Mouse (Mus musculus) MEL (cell line): Measurements from ENCODE around the gene Dusp6. TPM values are rescaled to one million over a fixed set of nuclear protein-coding genes. Genes with fewer than 3 reads are reported as not detected.

ENCODE experiments used
- DNase-seq: peaks from one replicate; pipeline ENCODE4 v3.0.0; 2011; ENCODE audit warnings: low read depth, low spot score
- H3K27ac ChIP-seq: 2 replicates; pipeline ENCODE4 v1.5.1; 2012; ENCODE audit warnings: low read depth, mild to moderate bottlenecking, control low read depth, low read length, moderate library complexity; ENCODE audit not compliant: control insufficient read depth
- H3K27me3 ChIP-seq, 2 experiments: fragments of 150-350 bp in 1 of 2; sonication (generic) in 1 of 2; 2 replicates each; pipeline ENCODE4 v1.6.1; 2012; ENCODE audit warnings: low read length in 2 of 2, mild to moderate bottlenecking in 2 of 2, improper control_type of control experiment in 1 of 2, moderate library complexity in 1 of 2; ENCODE audit not compliant: insufficient read depth in 2 of 2, control insufficient read depth in 1 of 2
- H3K36me3 ChIP-seq, 2 experiments: 2 replicates each; pipeline ENCODE4 v1.6.1; 2012 to 2014; ENCODE audit warnings: low read length in 2 of 2, improper control_type of control experiment in 1 of 2, inconsistent platforms in 1 of 2, mild to moderate bottlenecking in 1 of 2; ENCODE audit not compliant: insufficient read depth in 2 of 2, control insufficient read depth in 1 of 2
- H3K4me1 ChIP-seq, 2 experiments: fragments of 150-350 bp in 1 of 2; sonication (generic) in 1 of 2; 2 replicates each; pipeline ENCODE4 v1.6.1; 2012; ENCODE audit warnings: low read length in 2 of 2, improper control_type of control experiment in 1 of 2, mild to moderate bottlenecking in 1 of 2; ENCODE audit not compliant: insufficient read depth in 2 of 2, control insufficient read depth in 1 of 2
- H3K4me3 ChIP-seq, 2 experiments: fragments of 150-350 bp in 1 of 2; sonication (generic) in 1 of 2; 2 replicates each; pipeline ENCODE4 v1.5.1; 2012; ENCODE audit warnings: low read depth in 2 of 2, low read length in 2 of 2, mild to moderate bottlenecking in 2 of 2, moderate library complexity in 2 of 2, control low read depth in 1 of 2, improper control_type of control experiment in 1 of 2; ENCODE audit not compliant: control insufficient read depth in 1 of 2, insufficient read depth in 1 of 2
- H3K79me2 ChIP-seq: 2 replicates; pipeline ENCODE4 v1.6.1; 2012; ENCODE audit warnings: mild to moderate bottlenecking, low read length, moderate library complexity; ENCODE audit not compliant: control insufficient read depth, poor library complexity, insufficient read depth
- H3K9ac ChIP-seq: 2 replicates; pipeline ENCODE4 v1.6.1; 2012; ENCODE audit warnings: low read depth, mild to moderate bottlenecking, control low read depth, low read length, moderate library complexity; ENCODE audit not compliant: control insufficient read depth, poor library complexity, severe bottlenecking
- H3K9me3 ChIP-seq: fragments of 150-350 bp; sonication (generic); replicated peaks from 2 replicates; pipeline ENCODE4 v1.6.1; 2012; ENCODE audit warnings: mild to moderate bottlenecking, low read length, improper control_type of control experiment, moderate library complexity; ENCODE audit not compliant: insufficient read depth
- BHLHE40 ChIP-seq: IDR thresholded peaks from 2 replicates; pipeline ENCODE4 v1.6.1; 2012; ENCODE audit warnings: low read depth, mild to moderate bottlenecking, inconsistent platforms, low read length, improper control_type of control experiment, borderline replicate concordance
- E2F4 ChIP-seq: IDR thresholded peaks from 2 replicates; pipeline ENCODE4 v1.6.1; 2011; ENCODE audit warnings: low read depth, low read length, improper control_type of control experiment, borderline replicate concordance
- ELF1 ChIP-seq: IDR thresholded peaks from 2 replicates; pipeline ENCODE4 v1.6.1; 2014; ENCODE audit warnings: low read depth, mild to moderate bottlenecking, inconsistent platforms, low read length, improper control_type of control experiment, moderate library complexity
- EP300 ChIP-seq, 2 experiments: IDR thresholded peaks; 2 replicates each; pipeline ENCODE4 v1.6.1; 2011; ENCODE audit warnings: improper control_type of control experiment in 2 of 2, low read length in 2 of 2, low read depth in 1 of 2, mild to moderate bottlenecking in 1 of 2
- ETS1 ChIP-seq: IDR thresholded peaks from 2 replicates; pipeline ENCODE4 v1.6.1; 2012; ENCODE audit warnings: low read depth, mild to moderate bottlenecking, inconsistent platforms, low read length, improper control_type of control experiment, moderate library complexity
- GATA1 ChIP-seq: IDR thresholded peaks from 2 replicates; pipeline ENCODE4 v1.6.1; 2011; ENCODE audit warnings: low read depth, low read length, improper control_type of control experiment
- HCFC1 ChIP-seq: IDR thresholded peaks from 2 replicates; pipeline ENCODE4 v1.6.1; 2012; ENCODE audit warnings: low read depth, mild to moderate bottlenecking, inconsistent platforms, low read length, improper control_type of control experiment, moderate library complexity
- JUND ChIP-seq: IDR thresholded peaks from 2 replicates; pipeline ENCODE4 v1.6.1; 2011; ENCODE audit warnings: low read depth, mild to moderate bottlenecking, improper control_type of control experiment, low read length
- KAT2A ChIP-seq: conservative IDR thresholded peaks from 2 replicates; pipeline ENCODE4 v1.6.1; 2012; ENCODE audit warnings: low read depth, low read length, improper control_type of control experiment, inconsistent platforms
- MAFK ChIP-seq: IDR thresholded peaks from 2 replicates; pipeline ENCODE4 v1.6.1; 2011; ENCODE audit warnings: low read depth, mild to moderate bottlenecking, low read length, improper control_type of control experiment, borderline replicate concordance
- MAZ ChIP-seq: IDR thresholded peaks from 2 replicates; pipeline ENCODE4 v1.6.1; 2012; ENCODE audit warnings: low read depth, mild to moderate bottlenecking, inconsistent platforms, low read length, improper control_type of control experiment
- MXI1 ChIP-seq: IDR thresholded peaks from 2 replicates; pipeline ENCODE4 v1.6.1; 2011; ENCODE audit warnings: mild to moderate bottlenecking, low read depth, low read length, improper control_type of control experiment
- MYB ChIP-seq: IDR thresholded peaks from 2 replicates; pipeline ENCODE4 v1.6.1; 2011; ENCODE audit warnings: mild to moderate bottlenecking, low read depth, low read length, improper control_type of control experiment
- NELFE ChIP-seq: IDR thresholded peaks from 2 replicates; pipeline ENCODE4 v1.6.1; 2011; ENCODE audit warnings: low read depth, low read length, improper control_type of control experiment
- NRF1 ChIP-seq: IDR thresholded peaks from 2 replicates; pipeline ENCODE4 v1.6.1; 2014; ENCODE audit warnings: low read depth, mild to moderate bottlenecking, inconsistent platforms, low read length, improper control_type of control experiment, moderate library complexity; ENCODE audit not compliant: poor library complexity, insufficient read depth, severe bottlenecking
- POLR2AphosphoS5 ChIP-seq: IDR thresholded peaks from 2 replicates; pipeline ENCODE4 v1.6.1; 2012; ENCODE audit warnings: low read depth, borderline replicate concordance, mild to moderate bottlenecking, inconsistent platforms, low read length, moderate library complexity, mixed read lengths
- RAD21 ChIP-seq: IDR thresholded peaks from 2 replicates; pipeline ENCODE4 v1.6.1; 2011; ENCODE audit warnings: mild to moderate bottlenecking, low read depth, low read length, improper control_type of control experiment
- RCOR1 ChIP-seq: IDR thresholded peaks from 2 replicates; pipeline ENCODE4 v1.6.1; 2012; ENCODE audit warnings: low read depth, mild to moderate bottlenecking, inconsistent platforms, low read length, improper control_type of control experiment
- SMC3 ChIP-seq: IDR thresholded peaks from 2 replicates; pipeline ENCODE4 v1.6.1; 2011; ENCODE audit warnings: low read depth, low read length, improper control_type of control experiment
- TCF12 ChIP-seq: IDR thresholded peaks from 2 replicates; pipeline ENCODE4 v1.6.1; 2014; ENCODE audit warnings: low read depth, mild to moderate bottlenecking, inconsistent platforms, low read length, improper control_type of control experiment, moderate library complexity
- UBTF ChIP-seq: IDR thresholded peaks from 2 replicates; pipeline ENCODE4 v1.6.1; 2012; ENCODE audit warnings: low read depth, mild to moderate bottlenecking, inconsistent platforms, low read length, improper control_type of control experiment, moderate library complexity, borderline replicate concordance; ENCODE audit not compliant: insufficient read depth
- ZC3H11A ChIP-seq: IDR thresholded peaks from 2 replicates; pipeline ENCODE4 v1.6.1; 2012; ENCODE audit warnings: low read depth, mild to moderate bottlenecking, inconsistent platforms, low read length, improper control_type of control experiment
- ZKSCAN1 ChIP-seq: IDR thresholded peaks from 2 replicates; pipeline ENCODE4 v1.6.1; 2012; ENCODE audit warnings: low read depth, mild to moderate bottlenecking, inconsistent platforms, low read length, improper control_type of control experiment, moderate library complexity
- ZMIZ1 ChIP-seq: IDR thresholded peaks from 2 replicates; pipeline ENCODE4 v1.6.1; 2012; ENCODE audit warnings: low read depth, mild to moderate bottlenecking, inconsistent platforms, low read length, improper control_type of control experiment, moderate library complexity
- polyA plus RNA-seq, 2 experiments: library from polyadenylated mRNA; stranded (reverse) in 1 of 2; unstranded in 1 of 2; fragments of >175 nt in 1 of 2; fragments of >200 nt in 1 of 2; gene quantifications; 2 replicates each; pipeline versions ENCODE4 v1.2.1 to v1.2.4; 2012; ENCODE audit warnings: low replicate concordance in 2 of 2, low read depth in 1 of 2; ENCODE audit not compliant: insufficient read length in 2 of 2, insufficient read depth in 1 of 2, missing spikeins in 1 of 2
- total RNA-seq: library from RNA; depleted of rRNA; stranded (reverse); fragments of 300-350 nt; gene quantifications from 2 replicates; pipeline ENCODE4 v1.2.3, GENCODE M21; 2012

Dusp6 gene
- total and polyA plus RNA-seq, 3 experiments, result 8.2 to 11.9 TPM; not detected in 1

DNA sequence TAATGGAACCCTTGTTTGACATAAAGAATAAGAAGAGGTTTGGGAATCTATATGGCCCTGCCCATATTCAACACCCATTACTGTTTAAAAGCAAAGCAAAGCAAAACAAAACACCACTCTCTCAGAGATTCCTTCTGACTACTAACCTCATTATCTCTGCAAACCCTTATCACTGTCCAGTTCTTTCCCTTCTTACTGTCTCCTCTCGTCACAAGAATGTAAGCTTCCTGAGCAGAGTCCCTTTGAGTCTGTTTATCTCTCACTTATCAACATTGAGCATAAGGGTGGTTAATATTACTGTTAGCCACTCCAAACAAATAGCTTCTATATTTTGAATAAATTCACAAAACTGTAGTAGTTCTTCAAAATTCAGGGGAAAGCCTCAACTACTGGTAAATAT lies 48.9 kb downstream of the Dusp6 start:
- no peak for TF ChIP-seq MXI1
- no peak for TF ChIP-seq POLR2AphosphoS5
- no peak for TF ChIP-seq HCFC1
- TF ChIP-seq GATA1, result peak; percentile 81
- TF ChIP-seq EP300 (IDR thresholded peaks at IDR 0.05; ENCODE audit: low read depth in 1 of 2, low read length in 2 of 2), result peak; percentile 75 to 82
- peak; percentile 35; the same call in 1 of the 2 replicates for TF ChIP-seq ETS1
- peak; percentile 64 for TF ChIP-seq TCF12
- TF ChIP-seq RAD21, result no peak
- peak; percentile 83 for TF ChIP-seq RCOR1
- TF ChIP-seq, all 39 proteins: peak for 5

DNA sequence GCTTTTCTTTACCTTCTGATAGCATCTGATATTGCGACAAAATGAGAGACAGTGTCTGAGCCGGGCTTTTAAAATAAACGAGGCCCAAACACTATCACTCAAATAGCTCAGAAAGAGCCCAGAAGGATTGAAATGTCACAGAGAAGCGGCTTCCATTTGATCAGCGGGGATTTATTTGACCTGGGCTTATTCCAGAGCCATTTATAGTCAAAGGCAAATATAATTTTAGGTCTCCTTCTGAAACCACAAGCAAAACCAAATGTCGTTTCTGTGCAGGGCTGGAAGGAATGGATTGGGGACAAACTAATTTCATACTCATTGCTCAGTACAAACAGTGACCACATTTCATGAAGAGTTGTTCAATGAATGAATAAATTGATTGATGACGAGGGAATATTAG lies 51.3 kb downstream of the Dusp6 start:
- no peak overlapping the region for H3K4me3 ChIP-seq

More for the DNA sequence above, 48.9 kb downstream of the Dusp6 start:
- Histone ChIP-seq H3K79me2 (no peaks in the 10 kb centered on the region), H3K27ac (no peak overlapping the region), H3K4me3 (no peak overlapping the region), H3K9ac (no peak overlapping the region), H3K27me3 (peaks cover 0 to 2% of the 10 kb centered on the region in 2 experiments; a peak in 2 of 4 replicates), H3K36me3 (peaks cover 0 to 6% of the 10 kb centered on the region in 2 experiments; a peak in 2 of 4 replicates), H3K4me1 (peaks cover 0 to 6% of the 10 kb centered on the region in 2 experiments; a peak in 1 of 4 replicates), H3K9me3 (no peaks in the 10 kb centered on the region)
- peak; percentile 41 for DNase-seq

More for the DNA sequence above, 51.3 kb downstream of the Dusp6 start:
- H3K27me3 ChIP-seq, result peaks cover 0 to 4% of the 10 kb centered on the region in 2 experiments; a peak in 1 of 4 replicates
- TF ChIP-seq JUND (no peak), GATA1 (no peak), UBTF (no peak), MXI1 (no peak), SMC3 (no peak), NELFE (no peak), MAZ (no peak), TCF12 (no peak), ZC3H11A (no peak), RCOR1 (no peak), KAT2A (no peak), ZKSCAN1 (no peak), ELF1 (no peak), NRF1 (no peak), BHLHE40 (no peak), E2F4 (no peak), ZMIZ1 (no peak), MYB (no peak), MAFK (no peak)
- H3K36me3 ChIP-seq, result peaks cover 0 to 6% of the 10 kb centered on the region in 2 experiments; a peak in 2 of 4 replicates
- H3K9ac ChIP-seq, result no peak overlapping the region
- DNase-seq, result no peak
- H3K4me1 ChIP-seq, result peaks cover 0 to 6% of the 10 kb centered on the region in 2 experiments; a peak in 1 of 4 replicates
- H3K27ac ChIP-seq, result no peak overlapping the region
- no peaks in the 10 kb centered on the region for H3K9me3 ChIP-seq
- H3K79me2 ChIP-seq, result no peaks in the 10 kb centered on the region
